Mouse (Mus musculus): ENCODE results near the gene Plekho1. TPM values are rescaled to one million over a fixed set of nuclear protein-coding genes. Genes with fewer than 3 reads are reported as not detected.
"Not testable (repeated sequence)": the region's sequence is repeated elsewhere in the genome, so short reads cannot be mapped to it uniquely, and the experiment has no call there.

Plekho1 gene
- polyA plus RNA-seq, 1 experiment from 2014 or later = 77.0 TPM

- Histone ChIP-seq H3K4me1 (replicated peaks) (peaks cover 59% of the 10 kb centered on the region), H3K4me3 (replicated peaks) (no peak overlapping the region), H3K36me3 (peaks cover 55% of the 10 kb centered on the region), H3K4me2 (replicated peaks) (no peak overlapping the region), H3K9me3 (no peaks in the 10 kb centered on the region), H3K27me3 (no peaks in the 10 kb centered on the region), H3K27ac (peak overlapping the region; percentile 30; the same call in 1 of the 2 replicates), H3K9ac (replicated peaks) (no peak overlapping the region)
- no peak for ATAC-seq
- WGBS = 71% methylated on average over 10 of the region's 10 CpGs
Measured at GRCm38 (mm10) chr3:95988969-95989368, 6.8 kb downstream of the Plekho1 start.

DNA sequence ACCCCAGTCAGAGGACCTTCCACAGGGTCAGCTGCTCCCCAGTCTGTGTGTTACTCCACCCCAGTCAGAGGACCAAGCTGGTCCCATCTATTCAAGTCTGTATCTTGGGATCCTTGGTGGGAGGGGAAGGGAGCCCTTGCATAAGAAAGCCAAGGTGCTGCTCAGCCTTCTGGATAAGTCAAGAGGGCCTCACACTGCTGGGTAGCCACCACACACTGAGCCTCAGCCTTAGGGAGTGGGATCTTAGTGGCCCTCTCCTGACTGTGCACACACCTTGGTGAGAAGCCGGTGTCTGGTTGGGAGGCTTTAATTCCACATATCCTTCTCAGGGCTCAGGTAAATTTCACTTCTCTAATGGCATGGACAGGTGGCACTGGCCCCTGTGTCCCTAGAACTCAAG, 7.7 kb downstream of the Plekho1 start:
- Histone ChIP-seq H3K27me3 (no peaks in the 10 kb centered on the region), H3K9ac (replicated peaks) (no peak overlapping the region), H3K4me1 (replicated peaks) (peaks cover 51% of the 10 kb centered on the region), H3K4me2 (replicated peaks) (no peak overlapping the region), H3K27ac (no peak overlapping the region), H3K36me3 (peaks cover 55% of the 10 kb centered on the region), H3K9me3 (no peaks in the 10 kb centered on the region), H3K4me3 (replicated peaks) (no peak overlapping the region)
- WGBS = 95% methylated on average over 1 of the region's 1 CpGs
- ATAC-seq = no peak

DNA sequence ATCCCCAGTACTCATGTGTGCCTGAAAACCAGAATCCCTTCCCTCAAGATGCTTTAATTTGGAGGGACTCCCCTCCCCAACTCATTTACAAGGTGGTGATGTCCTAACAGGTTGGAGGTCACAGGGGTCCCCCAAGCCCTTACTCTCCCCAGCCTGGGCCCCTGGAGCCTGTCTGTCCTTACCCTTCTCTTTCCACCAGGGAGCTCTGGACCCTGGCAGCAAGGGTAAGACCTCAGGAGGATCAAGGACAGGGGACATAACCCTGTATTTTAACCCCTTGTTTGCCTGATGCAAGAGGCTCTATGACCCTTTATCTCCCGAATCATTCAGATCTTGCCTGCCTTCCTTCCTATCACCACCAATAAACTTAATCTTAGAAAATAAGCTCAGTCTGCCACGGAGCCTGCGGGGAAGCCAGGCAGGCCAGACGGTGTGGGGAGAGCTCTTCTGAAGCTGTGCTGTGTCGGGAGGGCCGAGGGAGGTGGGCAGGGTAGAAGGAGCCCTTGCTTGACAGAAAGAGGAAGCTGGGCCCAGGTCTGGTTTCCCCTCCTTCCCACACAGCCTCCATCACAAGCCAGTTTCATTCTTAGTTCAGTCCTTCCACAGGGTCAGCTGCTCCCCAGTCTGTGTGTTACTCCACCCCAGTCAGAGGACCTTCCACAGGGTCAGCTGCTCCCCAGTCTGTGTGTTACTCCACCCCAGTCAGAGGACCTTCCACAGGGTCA, 8.3 kb downstream of the Plekho1 start:
- H3K27me3 ChIP-seq = no peaks in the 10 kb centered on the region
- H3K9ac ChIP-seq (replicated peaks) = no peak overlapping the region
- no peak for ATAC-seq
- no peak overlapping the region for H3K4me2 ChIP-seq (replicated peaks)
- H3K4me3 ChIP-seq (replicated peaks) = no peak overlapping the region
- 76% methylated on average over 6 of the region's 6 CpGs for WGBS
- H3K36me3 ChIP-seq = peaks cover 54% of the 10 kb centered on the region
- no peaks in the 10 kb centered on the region for H3K9me3 ChIP-seq
- H3K4me1 ChIP-seq (replicated peaks) = peaks cover 45% of the 10 kb centered on the region
- no peak overlapping the region for H3K27ac ChIP-seq

DNA sequence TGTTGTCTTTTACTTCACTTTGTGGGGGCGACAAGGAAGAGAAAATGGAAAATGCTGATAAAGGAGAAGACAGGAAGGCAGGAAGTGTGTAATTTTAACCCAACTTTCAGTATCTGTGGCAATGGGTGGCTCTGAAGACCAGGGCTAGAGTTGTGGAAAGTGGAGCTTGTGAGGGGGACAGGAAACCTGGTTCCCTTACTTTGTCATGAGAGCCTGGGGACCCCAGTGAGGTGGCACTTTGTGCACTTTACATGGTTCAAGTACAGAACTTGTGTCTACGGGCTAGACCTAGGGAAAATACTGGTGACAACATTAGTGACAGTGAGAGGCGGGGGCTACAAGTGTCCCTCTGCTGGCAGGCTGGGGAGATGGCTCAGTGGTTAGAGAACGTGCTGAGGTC, 8.8 kb downstream of the Plekho1 start:
- Histone ChIP-seq H3K27me3 (no peaks in the 10 kb centered on the region), H3K4me3 (replicated peaks) (no peak overlapping the region), H3K9ac (replicated peaks) (no peak overlapping the region), H3K9me3 (no peaks in the 10 kb centered on the region), H3K36me3 (peaks cover 48% of the 10 kb centered on the region), H3K27ac (0 out of 2 replicates have a peak overlapping the region, but pooled peaks have one; percentile 94), H3K4me1 (replicated peaks) (peaks cover 39% of the 10 kb centered on the region), H3K4me2 (replicated peaks) (no peak overlapping the region)
- WGBS = 81% methylated on average over 4 of the region's 4 CpGs
- ATAC-seq = no peak

DNA sequence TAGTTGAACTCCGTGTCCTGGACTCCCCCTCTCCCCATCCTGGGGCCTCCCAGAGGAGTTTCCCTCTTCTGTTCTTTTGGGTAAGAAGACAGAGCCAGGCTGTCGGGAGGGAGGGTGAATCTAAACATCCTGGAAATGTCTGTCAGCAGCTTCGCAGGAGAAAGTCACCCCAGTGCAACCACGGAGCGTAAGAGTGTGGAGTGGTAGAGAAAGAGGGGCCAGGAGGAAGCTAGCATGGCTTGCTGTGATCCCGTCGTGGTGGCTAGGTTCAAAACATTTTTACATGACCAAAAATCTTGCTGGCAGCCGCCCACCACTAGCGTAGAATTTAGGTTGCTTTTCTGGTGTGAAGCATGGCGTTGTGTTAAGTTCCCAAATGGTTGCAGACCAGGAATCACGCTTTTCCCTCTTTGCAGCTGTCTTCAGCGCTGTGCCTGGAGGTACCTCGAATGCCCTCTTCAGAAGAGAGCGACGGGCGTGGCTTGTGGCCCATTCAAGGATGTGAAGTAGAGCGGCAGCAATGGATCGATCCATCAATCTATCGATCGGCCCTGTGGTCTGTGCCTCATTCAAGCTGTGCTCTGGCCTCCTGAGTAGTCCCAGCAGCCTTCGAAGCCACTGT, 9.7 kb downstream of the Plekho1 start:
- Histone ChIP-seq H3K27me3 (0 out of 2 replicates have a peak, but pooled peaks cover 3% of the 10 kb centered on the region), H3K9ac (replicated peaks) (peak overlapping the region; percentile 53), H3K4me3 (replicated peaks) (peak overlapping the region; percentile 22), H3K9me3 (no peaks in the 10 kb centered on the region), H3K4me1 (replicated peaks) (peaks cover 33% of the 10 kb centered on the region), H3K36me3 (peaks cover 39% of the 10 kb centered on the region), H3K27ac (peak overlapping the region; percentile 94), H3K4me2 (replicated peaks) (peak overlapping the region; percentile 49)
- WGBS = 2% methylated on average over 21 of the region's 21 CpGs
- 0 out of 2 replicates have a peak, but pooled peaks have one; percentile 10 for ATAC-seq

- Histone ChIP-seq H3K9me3 (no peaks in the 10 kb centered on the region), H3K4me3 (replicated peaks) (peak overlapping the region; percentile 22), H3K9ac (replicated peaks) (peak overlapping the region; percentile 53), H3K36me3 (peaks cover 32% of the 10 kb centered on the region), H3K4me2 (replicated peaks) (peak overlapping the region; percentile 49), H3K27me3 (0 out of 2 replicates have a peak, but pooled peaks cover 4% of the 10 kb centered on the region), H3K4me1 (replicated peaks) (peaks cover 33% of the 10 kb centered on the region), H3K27ac (peak overlapping the region; percentile 94)
- ATAC-seq = peak; percentile 91
- 4% methylated on average over 12 of the region's 12 CpGs for WGBS
Measured at GRCm38 (mm10) chr3:95985209-95986000, 10.4 kb downstream of the Plekho1 start.

DNA sequence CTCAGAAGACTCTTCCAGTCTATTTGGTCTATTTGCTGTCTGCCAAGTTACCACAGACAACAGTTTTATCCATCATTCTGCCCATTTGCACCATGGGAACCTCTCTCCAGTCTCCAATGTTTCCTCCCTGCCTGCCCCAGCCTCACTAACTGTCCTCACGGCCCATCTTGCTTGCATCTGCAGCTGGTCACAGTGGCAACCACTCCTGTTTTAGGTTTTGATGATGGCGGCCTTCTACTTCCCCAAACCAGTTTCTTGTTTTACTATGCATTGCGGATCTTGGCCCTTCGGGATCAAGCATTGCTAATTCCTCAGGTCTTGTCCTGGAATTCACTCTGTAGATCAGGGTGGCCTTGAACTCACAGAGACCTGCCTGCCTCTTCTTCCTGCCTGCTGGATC, 13.7 kb downstream of the Plekho1 start:
- Histone ChIP-seq H3K4me2 (replicated peaks) (no peak overlapping the region), H3K9me3 (no peaks in the 10 kb centered on the region), H3K27ac (no peak overlapping the region), H3K9ac (replicated peaks) (no peak overlapping the region), H3K36me3 (no peaks in the 10 kb centered on the region), H3K27me3 (0 out of 2 replicates have a peak, but pooled peaks cover 4% of the 10 kb centered on the region), H3K4me1 (replicated peaks) (peaks cover 27% of the 10 kb centered on the region), H3K4me3 (replicated peaks) (no peak overlapping the region)
- WGBS = 89% methylated on average over 4 of the region's 4 CpGs
- no peak for ATAC-seq

DNA sequence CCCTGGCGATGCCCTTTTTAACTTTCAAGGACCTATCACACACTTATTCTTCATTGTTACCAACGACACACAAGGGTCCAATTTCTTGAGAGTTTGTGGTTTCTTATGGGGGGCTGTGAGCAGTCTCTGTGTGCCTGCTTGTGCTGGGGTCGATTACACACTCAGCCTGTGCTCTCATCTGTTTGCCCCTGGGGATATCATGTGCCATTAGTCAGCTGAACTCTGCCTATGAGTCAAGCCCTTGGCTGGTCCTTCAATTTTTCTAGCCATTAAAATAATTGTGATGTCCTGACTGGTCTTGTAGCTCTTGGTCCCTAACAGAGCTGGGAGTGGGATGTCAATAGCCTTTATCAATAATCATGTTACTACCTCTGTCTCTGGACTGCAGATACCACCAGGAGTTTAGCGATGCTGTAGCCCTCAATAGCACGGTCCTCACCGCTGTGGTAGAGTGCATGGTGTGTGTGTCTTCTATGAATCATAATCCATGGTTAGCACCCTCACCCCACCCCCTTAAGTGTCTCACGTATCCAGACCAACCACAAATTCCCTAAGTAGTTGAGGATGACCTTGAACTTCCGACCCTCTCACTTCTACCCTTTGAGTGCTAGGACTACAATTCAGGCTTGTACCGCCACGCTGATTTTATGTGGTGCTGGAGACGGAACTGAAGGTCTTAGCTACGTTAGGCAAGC, 15.4 kb downstream of the Plekho1 start:
- Histone ChIP-seq H3K4me3 (replicated peaks) (no peak overlapping the region), H3K27me3 (0 out of 2 replicates have a peak, but pooled peaks cover 4% of the 10 kb centered on the region), H3K27ac (no peak overlapping the region), H3K9ac (replicated peaks) (no peak overlapping the region), H3K4me2 (replicated peaks) (no peak overlapping the region), H3K36me3 (no peaks in the 10 kb centered on the region), H3K4me1 (replicated peaks) (peaks cover 10% of the 10 kb centered on the region), H3K9me3 (no peaks in the 10 kb centered on the region)
- WGBS = 89% methylated on average over 12 of the region's 12 CpGs
- ATAC-seq = no peak

DNA sequence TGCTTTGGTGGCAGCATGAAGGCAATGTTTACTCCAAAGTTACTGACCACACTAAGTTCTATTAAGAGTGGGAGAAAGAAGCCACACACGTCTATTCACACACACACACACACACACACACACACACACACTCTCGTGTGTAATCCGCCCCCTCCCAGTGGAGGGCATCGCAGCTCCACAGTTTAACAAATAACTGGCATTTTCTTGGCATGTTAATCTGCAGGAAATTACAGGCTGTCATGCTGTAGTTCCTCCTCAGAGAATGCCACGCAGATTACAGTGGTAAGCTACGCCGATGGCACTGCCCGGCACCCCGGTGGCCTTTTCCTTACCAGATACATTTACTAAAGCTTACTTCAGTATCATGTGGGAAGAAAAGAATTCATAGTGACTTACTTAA, 17.5 kb downstream of the Plekho1 start:
- Histone ChIP-seq H3K36me3 (no peaks in the 10 kb centered on the region), H3K4me3 (replicated peaks) (no peak overlapping the region), H3K4me2 (replicated peaks) (no peak overlapping the region), H3K27me3 (0 out of 2 replicates have a peak, but pooled peaks cover 12% of the 10 kb centered on the region), H3K9ac (replicated peaks) (no peak overlapping the region), H3K9me3 (no peaks in the 10 kb centered on the region), H3K4me1 (replicated peaks) (peaks cover 8% of the 10 kb centered on the region), H3K27ac (no peak overlapping the region)
- WGBS = 80% methylated on average over 9 of the region's 9 CpGs
- ATAC-seq = no peak

- not testable (repeated sequence) for H3K9ac ChIP-seq (replicated peaks)
Measured at GRCm38 (mm10) chr3:95977587-95977986, 18.2 kb downstream of the Plekho1 start.

DNA sequence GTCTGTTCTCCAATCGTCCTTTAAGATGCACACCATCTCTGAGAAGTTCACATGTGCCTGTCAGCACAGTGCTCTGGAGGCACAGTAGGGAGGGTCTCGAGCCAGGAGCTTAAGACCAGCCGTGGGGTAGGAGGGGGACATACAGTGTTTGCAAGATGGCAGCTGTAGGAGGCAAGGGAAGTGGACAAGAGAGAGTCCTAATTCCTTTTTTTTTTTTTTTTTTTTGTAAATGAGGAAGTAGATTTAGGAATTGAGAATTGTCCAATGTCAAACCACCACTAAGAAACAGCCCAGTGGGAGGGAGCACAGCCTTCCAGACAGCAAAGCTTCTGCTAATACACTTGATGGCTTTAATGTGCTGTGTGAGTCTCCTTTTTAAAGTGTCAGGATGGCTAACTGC, 18.7 kb downstream of the Plekho1 start:
- Histone ChIP-seq H3K9me3 (no peaks in the 10 kb centered on the region), H3K27ac (no peak overlapping the region), H3K36me3 (no peaks in the 10 kb centered on the region), H3K4me3 (replicated peaks) (no peak overlapping the region), H3K4me2 (replicated peaks) (no peak overlapping the region), H3K27me3 (0 out of 2 replicates have a peak, but pooled peaks cover 12% of the 10 kb centered on the region), H3K9ac (replicated peaks) (no peak overlapping the region), H3K4me1 (replicated peaks) (peaks cover 19% of the 10 kb centered on the region)
- 64% methylated on average over 3 of the region's 3 CpGs for WGBS
- no peak for ATAC-seq

More at GRCm38 (mm10) chr3:95977587-95977986, 18.2 kb downstream of the Plekho1 start:
- H3K27ac ChIP-seq; H3K9me3 ChIP-seq; H3K4me2 ChIP-seq (replicated peaks); H3K36me3 ChIP-seq; ATAC-seq; H3K4me3 ChIP-seq (replicated peaks): not testable (repeated sequence)
- 95% methylated on average over 7 of the region's 7 CpGs for WGBS
- Histone ChIP-seq H3K4me1 (replicated peaks) (peaks cover 14% of the 10 kb centered on the region), H3K27me3 (0 out of 2 replicates have a peak, but pooled peaks cover 12% of the 10 kb centered on the region)
